Mouse (Mus musculus): ENCODE results near the gene Cfb.
"Not testable (repeated sequence)": the region's sequence is repeated elsewhere in the genome, so short reads cannot be mapped to it uniquely, and the experiment has no call there.

DNA sequence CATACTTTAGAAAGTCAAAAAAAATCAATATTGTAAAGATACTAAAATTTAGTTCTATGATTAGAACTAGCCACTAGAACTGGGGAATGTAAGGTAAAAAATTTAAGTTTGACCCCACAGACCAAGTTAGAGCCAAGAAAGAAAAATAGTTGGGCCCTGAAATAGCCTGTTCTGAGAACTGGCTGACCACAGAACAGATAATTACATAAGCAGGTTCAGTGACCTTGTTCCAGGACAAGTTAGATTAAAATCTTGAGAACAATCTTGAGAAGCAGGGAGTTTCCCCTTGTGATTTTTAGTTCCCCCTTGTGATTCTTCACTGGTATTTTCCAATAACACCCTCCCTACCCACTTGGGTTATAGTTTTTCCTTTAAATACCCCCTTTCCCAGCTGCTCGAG is 31.5 kb downstream of the Cfb start:
- TF ChIP-seq POLR2A, CTCF (IDR thresholded peaks at IDR 0.05; ENCODE audit: extremely low read depth, insufficient read depth, low read length): not testable (repeated sequence)
